Mouse (Mus musculus): Measurements from ENCODE around the gene Crocc. TPM values are rescaled to one million over a fixed set of nuclear protein-coding genes. Genes with fewer than 3 reads are reported as not detected.

Crocc gene
- polyA plus RNA-seq, 1 experiment from 2014 or later, result 5.1 TPM

DNA sequence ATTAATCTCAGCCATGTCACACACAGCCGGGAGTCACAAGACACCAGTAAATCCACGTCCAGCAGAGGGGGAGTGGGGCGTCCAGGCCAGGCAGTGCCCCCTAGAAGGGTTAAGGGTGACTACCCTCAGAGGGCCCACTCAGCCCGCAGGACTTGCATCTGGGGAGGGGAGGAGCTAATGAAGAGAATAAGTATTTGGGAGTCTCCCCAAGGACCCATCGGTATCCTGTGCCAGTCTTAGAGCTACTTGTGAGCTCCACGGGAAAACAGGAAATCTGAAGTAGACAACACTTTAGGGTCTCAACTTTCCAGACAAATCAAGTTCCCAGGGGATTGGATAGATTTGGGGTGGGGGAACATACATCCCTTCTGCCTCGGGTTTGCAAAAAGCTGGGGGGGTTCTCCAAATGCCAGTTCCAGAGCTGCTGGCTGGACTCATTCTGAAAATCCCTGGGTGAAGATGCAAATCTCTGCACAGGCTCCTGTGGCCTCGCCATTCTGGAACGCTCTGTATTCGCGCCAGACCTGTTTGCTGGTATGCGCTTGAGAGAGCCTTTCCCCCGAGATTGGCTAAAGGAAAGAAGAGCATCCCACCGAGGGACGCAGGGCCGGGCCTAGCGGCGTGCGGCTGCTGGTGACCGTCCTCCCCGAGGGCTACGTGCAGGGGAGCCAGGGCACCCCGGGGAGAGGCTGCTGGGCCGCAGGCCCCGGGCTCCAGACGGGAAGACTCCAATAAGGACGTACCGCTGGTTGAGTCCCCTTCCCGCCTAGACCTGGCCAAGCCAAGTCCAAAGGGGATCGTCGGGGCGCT lies 529 bp downstream of the Crocc start:
- peak overlapping the region; percentile 58 for H3K4me3 ChIP-seq (ENCODE audit: low read depth, low read length)
- no peak for ATAC-seq (ENCODE audit: low read depth)
- H3K9ac ChIP-seq (ENCODE audit: low read depth, low read length), result peak overlapping the region; percentile 73
- DNase-seq (ENCODE audit: low spot score), result peak; percentile 27
- H3K27me3 ChIP-seq (replicated peaks; ENCODE audit: control insufficient read depth, insufficient read depth, low read length), result no peaks in the 10 kb centered on the region
- H3K4me2 ChIP-seq (ENCODE audit: low read depth, low read length), result peak overlapping the region; percentile 60
- 1% methylated on average over 23 of the region's 32 CpGs for WGBS
- no peaks in the 10 kb centered on the region for H3K9me3 ChIP-seq (ENCODE audit: control insufficient read depth, low read length)
- peaks cover 8% of the 10 kb centered on the region; the same call in 1 of the 2 replicates for H3K4me1 ChIP-seq (ENCODE audit: control insufficient read depth, insufficient read depth, low read length)
- peak overlapping the region; percentile 89 for H3K27ac ChIP-seq (replicated peaks; ENCODE audit: low read depth, low read length)
- peaks cover 26% of the 10 kb centered on the region for H3K36me3 ChIP-seq (ENCODE audit: control insufficient read depth, insufficient read depth, low read length)

DNA sequence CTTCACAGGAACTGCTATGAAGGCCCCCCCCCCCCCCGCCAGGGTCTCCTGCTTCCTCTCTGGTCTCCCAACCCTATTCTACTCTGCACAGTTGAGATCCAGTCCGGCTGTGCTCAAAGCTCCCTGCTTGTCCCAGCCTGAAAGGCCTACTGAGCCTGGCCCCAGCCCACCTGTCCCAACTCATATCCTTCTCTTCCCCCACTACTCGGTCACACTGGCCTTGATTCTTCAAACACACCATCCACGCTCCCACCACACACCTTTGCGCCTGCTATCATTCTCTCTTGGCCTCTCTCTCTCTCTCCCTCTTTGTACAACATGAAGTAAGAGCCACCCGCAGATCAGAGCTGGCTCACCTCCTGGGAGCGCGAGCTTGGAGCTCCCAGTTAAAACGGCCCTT lies 1.5 kb downstream of the Crocc start:
- peaks cover 11% of the 10 kb centered on the region; the same call in 1 of the 2 replicates for H3K4me1 ChIP-seq (ENCODE audit: control insufficient read depth, insufficient read depth, low read length)
- no peak overlapping the region for H3K27ac ChIP-seq (replicated peaks; ENCODE audit: low read depth, low read length)
- ATAC-seq (ENCODE audit: low read depth) (no peak), DNase-seq (ENCODE audit: low spot score) (no peak)
- peaks cover 30% of the 10 kb centered on the region for H3K36me3 ChIP-seq (ENCODE audit: control insufficient read depth, insufficient read depth, low read length)
- H3K9me3 ChIP-seq (ENCODE audit: control insufficient read depth, low read length), result no peaks in the 10 kb centered on the region
- H3K27me3 ChIP-seq (replicated peaks; ENCODE audit: control insufficient read depth, insufficient read depth, low read length), result no peaks in the 10 kb centered on the region
- no peak overlapping the region for H3K4me2 ChIP-seq (ENCODE audit: low read depth, low read length)
- whole genome bisulfite sequencing, result 76% methylated on average over 9 of the region's 9 CpGs
- H3K4me3 ChIP-seq (ENCODE audit: low read depth, low read length), result no peak overlapping the region
- H3K9ac ChIP-seq (ENCODE audit: low read depth, low read length), result peak overlapping the region; percentile 42; the same call in 1 of the 2 replicates

- Histone ChIP-seq H3K27ac (replicated peaks; ENCODE audit: low read depth, low read length) (no peak overlapping the region), H3K4me3 (ENCODE audit: low read depth, low read length) (no peak overlapping the region), H3K9me3 (ENCODE audit: control insufficient read depth, low read length) (no peaks in the 10 kb centered on the region), H3K9ac (ENCODE audit: low read depth, low read length) (no peak overlapping the region), H3K36me3 (ENCODE audit: control insufficient read depth, insufficient read depth, low read length) (peaks cover 30% of the 10 kb centered on the region), H3K27me3 (replicated peaks; ENCODE audit: control insufficient read depth, insufficient read depth, low read length) (no peaks in the 10 kb centered on the region), H3K4me2 (ENCODE audit: low read depth, low read length) (no peak overlapping the region), H3K4me1 (ENCODE audit: control insufficient read depth, insufficient read depth, low read length) (peaks cover 15% of the 10 kb centered on the region; the same call in 1 of the 2 replicates)
- DNase-seq (ENCODE audit: low spot score) (no peak), ATAC-seq (ENCODE audit: low read depth) (no peak)
- WGBS, result 94% methylated on average over 10 of the region's 10 CpGs
Observed at GRCm38 (mm10) chr4:141056970-141057369, 3.4 kb downstream of the Crocc start.

DNA sequence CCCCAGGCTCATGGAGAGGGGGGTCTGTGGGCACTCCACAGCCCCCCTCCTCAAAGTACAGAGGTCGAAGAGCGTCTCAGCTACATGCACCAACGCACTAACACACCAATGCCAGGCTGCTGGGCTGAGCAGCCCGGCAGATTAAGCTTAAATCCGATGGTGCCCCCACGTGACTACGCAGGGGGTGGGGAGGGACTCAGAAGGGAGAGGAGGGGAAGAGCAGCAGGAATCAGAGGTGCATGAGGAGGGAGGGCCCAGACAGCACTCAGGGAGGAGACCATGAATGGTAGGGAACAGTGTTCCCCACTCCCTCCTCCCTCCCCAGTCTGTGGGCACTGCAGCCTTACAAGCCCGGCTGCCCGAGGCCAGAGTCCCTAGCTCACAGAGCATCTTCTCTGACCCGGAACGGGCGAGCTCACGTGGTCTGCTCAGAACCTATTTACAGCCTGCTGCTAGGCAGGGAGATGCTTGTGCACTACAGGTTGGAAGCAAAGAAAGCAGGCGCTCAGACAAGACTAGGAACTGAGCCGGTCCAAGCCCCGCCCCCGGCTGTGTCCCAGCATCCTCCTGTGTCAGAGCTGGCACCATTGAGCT lies 6.7 kb downstream of the Crocc start:
- H3K27me3 ChIP-seq (replicated peaks; ENCODE audit: control insufficient read depth, insufficient read depth, low read length), result no peaks in the 10 kb centered on the region
- 31% methylated on average over 17 of the region's 17 CpGs for WGBS
- DNase-seq (ENCODE audit: low spot score) (peak; percentile 64), ATAC-seq (ENCODE audit: low read depth) (peak; percentile 54)
- H3K4me2 ChIP-seq (ENCODE audit: low read depth, low read length), result peak overlapping the region; percentile 19; the same call in 1 of the 2 replicates
- H3K36me3 ChIP-seq (ENCODE audit: control insufficient read depth, insufficient read depth, low read length), result peaks cover 38% of the 10 kb centered on the region
- peak overlapping the region; percentile 36; the same call in 1 of the 2 replicates for H3K27ac ChIP-seq (replicated peaks; ENCODE audit: low read depth, low read length)
- H3K9ac ChIP-seq (ENCODE audit: low read depth, low read length), result 0 out of 2 replicates have a peak overlapping the region, but pooled peaks have one; percentile 34
- no peak overlapping the region for H3K4me3 ChIP-seq (ENCODE audit: low read depth, low read length)
- peaks cover 7% of the 10 kb centered on the region; the same call in 1 of the 2 replicates for H3K4me1 ChIP-seq (ENCODE audit: control insufficient read depth, insufficient read depth, low read length)
- no peaks in the 10 kb centered on the region for H3K9me3 ChIP-seq (ENCODE audit: control insufficient read depth, low read length)

DNA sequence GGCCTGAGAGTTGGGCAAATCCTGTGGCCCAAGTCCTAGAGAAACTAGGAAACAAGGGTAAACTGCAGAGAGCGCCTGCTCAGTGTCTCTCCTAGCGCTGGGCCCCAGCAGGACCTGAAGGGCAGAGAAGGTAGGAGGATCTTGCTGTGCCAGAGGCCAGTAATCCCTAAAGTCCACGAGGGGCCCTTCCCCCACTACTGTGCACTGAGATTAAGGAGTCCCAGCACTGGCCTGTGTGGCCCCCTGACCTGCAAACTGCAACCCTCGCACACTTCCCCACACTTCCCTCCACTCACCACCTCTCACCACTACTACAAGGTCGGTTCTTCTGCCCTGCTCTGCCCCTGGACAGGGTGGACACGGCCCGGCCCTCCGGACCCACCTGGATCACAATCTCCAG lies 7.2 kb downstream of the Crocc start:
- Histone ChIP-seq H3K27me3 (replicated peaks; ENCODE audit: control insufficient read depth, insufficient read depth, low read length) (no peaks in the 10 kb centered on the region), H3K9me3 (ENCODE audit: control insufficient read depth, low read length) (no peaks in the 10 kb centered on the region), H3K4me2 (ENCODE audit: low read depth, low read length) (peak overlapping the region; percentile 19; the same call in 1 of the 2 replicates), H3K36me3 (ENCODE audit: control insufficient read depth, insufficient read depth, low read length) (peaks cover 38% of the 10 kb centered on the region), H3K27ac (replicated peaks; ENCODE audit: low read depth, low read length) (0 out of 2 replicates have a peak overlapping the region, but pooled peaks have one; percentile 36), H3K4me1 (ENCODE audit: control insufficient read depth, insufficient read depth, low read length) (peaks cover 7% of the 10 kb centered on the region; the same call in 1 of the 2 replicates), H3K9ac (ENCODE audit: low read depth, low read length) (0 out of 2 replicates have a peak overlapping the region, but pooled peaks have one; percentile 34), H3K4me3 (ENCODE audit: low read depth, low read length) (no peak overlapping the region)
- WGBS, result 42% methylated on average over 8 of the region's 8 CpGs
- ATAC-seq (ENCODE audit: low read depth), result no peak
- DNase-seq (ENCODE audit: low spot score), result no peak

DNA sequence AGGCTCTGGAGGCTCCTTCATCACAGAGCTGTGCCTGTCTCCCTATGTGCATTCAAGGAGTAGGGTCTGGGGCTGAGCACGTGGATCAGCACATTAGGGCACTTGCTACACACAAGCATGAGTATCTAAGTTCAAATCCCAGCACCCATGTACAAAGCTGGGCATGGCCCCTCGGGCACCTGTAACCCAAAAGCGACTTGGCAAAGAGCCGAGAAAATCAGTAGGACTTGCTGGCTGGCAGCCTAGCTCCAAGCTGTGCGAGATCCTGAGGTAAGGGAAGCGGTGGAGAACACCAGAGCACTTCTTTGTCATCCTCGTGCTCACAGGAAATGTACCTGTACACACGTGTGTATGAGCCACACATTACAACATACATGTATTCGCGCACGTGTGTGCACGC lies 7.9 kb downstream of the Crocc start:
- no peaks in the 10 kb centered on the region for H3K9me3 ChIP-seq (ENCODE audit: control insufficient read depth, low read length)
- H3K27ac ChIP-seq (replicated peaks; ENCODE audit: low read depth, low read length), result no peak overlapping the region
- H3K36me3 ChIP-seq (ENCODE audit: control insufficient read depth, insufficient read depth, low read length), result peaks cover 36% of the 10 kb centered on the region
- no peak overlapping the region for H3K9ac ChIP-seq (ENCODE audit: low read depth, low read length)
- ATAC-seq (ENCODE audit: low read depth) (no peak), DNase-seq (ENCODE audit: low spot score) (no peak)
- no peak overlapping the region for H3K4me3 ChIP-seq (ENCODE audit: low read depth, low read length)
- WGBS, result 83% methylated on average over 12 of the region's 12 CpGs
- no peaks in the 10 kb centered on the region for H3K27me3 ChIP-seq (replicated peaks; ENCODE audit: control insufficient read depth, insufficient read depth, low read length)
- no peak overlapping the region for H3K4me2 ChIP-seq (ENCODE audit: low read depth, low read length)
- peaks cover 7% of the 10 kb centered on the region; the same call in 1 of the 2 replicates for H3K4me1 ChIP-seq (ENCODE audit: control insufficient read depth, insufficient read depth, low read length)

DNA sequence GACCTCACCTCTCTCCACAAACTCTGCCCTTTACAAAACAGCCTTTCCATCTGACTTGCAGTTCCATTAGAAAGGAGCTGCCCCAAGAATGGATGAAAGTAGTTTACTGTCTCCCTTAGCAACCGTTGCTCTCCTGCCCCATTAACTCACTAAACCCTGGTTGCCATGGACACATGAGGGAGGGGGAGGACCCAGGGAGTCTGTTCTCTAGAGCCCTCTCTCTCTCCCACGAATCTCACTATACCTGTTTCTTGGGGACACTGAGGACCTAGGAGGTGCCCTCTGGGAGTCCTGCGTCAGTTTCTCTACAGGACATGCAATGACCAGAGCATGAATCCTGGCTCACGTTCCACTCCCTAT lies 10.9 kb downstream of the Crocc start:
- Histone ChIP-seq H3K27me3 (replicated peaks; ENCODE audit: control insufficient read depth, insufficient read depth, low read length) (no peaks in the 10 kb centered on the region), H3K4me3 (ENCODE audit: low read depth, low read length) (no peak overlapping the region), H3K36me3 (ENCODE audit: control insufficient read depth, insufficient read depth, low read length) (peaks cover 18% of the 10 kb centered on the region; the same call in 1 of the 2 replicates), H3K9me3 (ENCODE audit: control insufficient read depth, low read length) (no peaks in the 10 kb centered on the region), H3K4me1 (ENCODE audit: control insufficient read depth, insufficient read depth, low read length) (peaks cover 7% of the 10 kb centered on the region; the same call in 1 of the 2 replicates), H3K4me2 (ENCODE audit: low read depth, low read length) (no peak overlapping the region), H3K9ac (ENCODE audit: low read depth, low read length) (no peak overlapping the region), H3K27ac (replicated peaks; ENCODE audit: low read depth, low read length) (no peak overlapping the region)
- DNase-seq (ENCODE audit: low spot score) (peak; percentile 81), ATAC-seq (ENCODE audit: low read depth) (peak; percentile 33; the same call in 1 of the 2 replicates)
- 44% methylated on average over 4 of the region's 4 CpGs for WGBS

GRCm38 (mm10) chr4:141048810-141049475 lies 11.4 kb downstream of the Crocc start:
- H3K27ac ChIP-seq (replicated peaks; ENCODE audit: low read depth, low read length), result no peak overlapping the region
- no peak for ATAC-seq (ENCODE audit: low read depth)

More at GRCm38 (mm10) chr4:141048810-141049475, 11.4 kb downstream of the Crocc start:
- Histone ChIP-seq H3K9me3 (ENCODE audit: control insufficient read depth, low read length) (no peaks in the 10 kb centered on the region), H3K27me3 (replicated peaks; ENCODE audit: control insufficient read depth, insufficient read depth, low read length) (no peaks in the 10 kb centered on the region), H3K36me3 (ENCODE audit: control insufficient read depth, insufficient read depth, low read length) (peaks cover 16% of the 10 kb centered on the region; the same call in 1 of the 2 replicates), H3K4me3 (ENCODE audit: low read depth, low read length) (no peak overlapping the region), H3K4me1 (ENCODE audit: control insufficient read depth, insufficient read depth, low read length) (peaks cover 5% of the 10 kb centered on the region; the same call in 1 of the 2 replicates), H3K9ac (ENCODE audit: low read depth, low read length) (no peak overlapping the region), H3K4me2 (ENCODE audit: low read depth, low read length) (no peak overlapping the region)
- no peak for DNase-seq (ENCODE audit: low spot score)
- 81% methylated on average over 16 of the region's 17 CpGs for WGBS
